Mouse (Mus musculus): ENCODE measurements around the gene Srbd1.

Gene Srbd1

GRCm38 (mm10) chr17:86035146-86035545 is 109.8 kb downstream of the Srbd1 start:
- DNase-seq (ENCODE audit: low read depth) = no peak

- no peak for DNase-seq (ENCODE audit: low read depth)
Measured at GRCm38 (mm10) chr17:86034641-86035040, 110.3 kb downstream of the Srbd1 start.

DNA sequence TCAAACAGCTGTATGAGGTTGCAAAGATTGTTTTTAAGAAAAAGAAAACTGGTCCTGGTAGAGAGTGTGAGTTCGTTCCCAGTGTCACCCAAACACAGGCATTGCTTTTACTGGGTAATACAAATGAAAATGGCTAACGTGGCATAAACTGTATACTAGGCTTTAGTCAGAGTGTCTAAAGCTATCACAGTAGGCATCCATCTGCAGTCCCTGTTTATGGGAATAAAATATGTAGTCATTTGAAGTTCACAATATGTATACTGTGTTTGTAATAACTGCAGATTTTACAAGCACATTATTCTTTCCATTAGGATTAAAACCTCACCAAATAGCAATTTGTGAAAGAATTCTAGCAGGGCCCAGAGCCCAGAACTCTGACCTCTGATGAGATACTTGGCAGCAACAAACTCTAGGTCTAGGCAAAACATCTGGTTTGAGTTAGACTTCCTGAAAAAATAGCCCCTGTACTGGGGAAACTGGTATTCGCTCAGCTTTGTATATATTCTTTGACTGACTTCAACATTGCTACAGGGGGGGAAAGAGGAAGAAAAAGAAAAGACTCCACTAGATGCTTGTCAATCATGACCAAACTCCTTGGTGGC is 112.8 kb downstream of the Srbd1 start:
- no peak for DNase-seq (ENCODE audit: low read depth)

GRCm38 (mm10) chr17:86030016-86030415 is 115.0 kb downstream of the Srbd1 start:
- no peak for DNase-seq (ENCODE audit: low read depth)

- no peak for DNase-seq (ENCODE audit: low read depth)
Measured at GRCm38 (mm10) chr17:86029175-86029574, 115.8 kb downstream of the Srbd1 start.

DNA sequence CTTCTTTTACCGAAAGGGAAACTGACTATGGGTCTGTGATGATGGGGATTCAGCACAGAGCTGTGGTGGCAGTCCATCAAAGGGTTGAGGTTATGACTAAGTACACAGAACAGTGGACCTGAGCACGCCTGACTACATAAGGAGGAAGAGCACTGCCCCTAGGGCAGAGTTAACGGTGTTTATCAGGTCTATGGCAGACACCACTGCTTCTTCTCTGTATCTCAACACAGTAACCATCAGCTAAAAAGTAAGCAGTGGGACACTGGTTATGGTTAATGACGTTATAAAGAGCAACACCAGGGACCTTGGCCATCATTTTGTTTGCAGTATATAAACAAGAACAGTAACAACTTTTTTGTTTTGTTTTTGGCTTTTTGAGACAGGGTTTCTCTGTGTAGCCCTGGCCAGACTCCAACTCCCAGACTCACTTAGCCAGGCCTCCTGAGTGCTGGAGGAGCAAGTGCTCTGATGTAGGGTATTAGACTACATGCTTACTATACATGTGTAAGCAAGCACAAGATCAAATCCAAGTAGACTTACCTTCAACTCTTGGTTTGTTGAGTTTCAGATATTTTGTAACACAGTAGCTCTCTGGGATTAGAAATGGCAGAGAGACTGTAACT is 117.3 kb downstream of the Srbd1 start:
- DNase-seq (ENCODE audit: low read depth) = no peak

DNA sequence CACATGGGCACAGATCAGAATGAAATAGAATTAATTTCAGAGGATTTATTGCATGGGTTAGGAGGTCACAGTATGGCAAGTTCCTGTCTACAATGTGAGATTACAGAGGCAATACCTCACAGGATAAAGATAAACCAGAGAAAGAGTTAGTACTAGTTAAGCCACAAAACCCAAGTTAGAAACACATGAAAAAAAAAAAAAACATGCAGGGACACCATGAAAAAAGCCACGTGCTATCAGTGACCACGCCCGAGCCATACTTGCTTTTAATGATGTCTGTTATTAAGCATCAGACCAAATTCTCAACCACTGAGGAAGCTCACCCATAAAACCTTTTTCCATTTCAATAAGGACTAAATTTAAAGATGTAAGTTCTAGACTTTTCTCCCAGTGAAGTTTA is 120.4 kb downstream of the Srbd1 start:
- no peak for DNase-seq (ENCODE audit: low read depth)

DNA sequence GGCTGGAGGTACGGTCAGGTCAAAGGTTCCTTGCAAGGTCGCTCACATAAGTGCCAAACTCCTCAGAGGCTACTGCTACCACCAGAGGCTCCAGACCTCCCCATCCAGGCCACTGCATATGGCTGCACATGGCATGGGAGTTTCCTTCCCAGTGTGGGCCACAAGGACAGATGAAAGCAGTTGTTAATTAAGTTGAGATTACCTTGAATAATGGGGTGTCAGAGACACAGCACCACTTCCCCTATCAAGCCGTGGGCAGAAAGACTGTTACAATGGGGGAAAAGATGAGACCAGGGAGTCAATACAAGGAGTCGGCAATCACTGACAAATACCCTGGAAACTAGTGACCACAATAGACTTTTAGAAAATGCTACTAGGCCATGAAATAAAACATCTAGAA is 122.6 kb downstream of the Srbd1 start:
- no peak for DNase-seq (ENCODE audit: low read depth)

- DNase-seq (ENCODE audit: low read depth) = no peak
Measured at GRCm38 (mm10) chr17:86021815-86022214, 123.2 kb downstream of the Srbd1 start.

DNA sequence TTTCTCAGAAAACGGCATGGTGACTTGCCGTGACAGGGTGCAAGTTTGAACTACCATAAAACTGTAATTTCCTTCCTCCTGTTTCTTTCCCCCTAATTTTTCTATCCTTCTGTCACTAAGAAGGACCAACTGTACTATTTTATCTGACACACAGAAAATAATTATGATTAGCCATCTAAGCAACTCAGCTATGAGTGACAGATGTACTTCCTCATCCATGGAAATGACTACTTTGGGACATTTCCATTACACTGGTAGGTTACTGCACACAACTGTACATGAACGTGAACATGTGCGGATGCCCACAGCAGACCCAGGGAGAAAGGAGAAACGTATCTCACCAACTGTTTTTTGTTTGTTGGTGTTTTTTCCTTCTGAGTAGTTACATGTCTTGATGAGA is 123.7 kb downstream of the Srbd1 start:
- no peak for DNase-seq (ENCODE audit: low read depth)

GRCm38 (mm10) chr17:86019793-86020192 is 125.2 kb downstream of the Srbd1 start:
- no peak for DNase-seq (ENCODE audit: low read depth)

DNA sequence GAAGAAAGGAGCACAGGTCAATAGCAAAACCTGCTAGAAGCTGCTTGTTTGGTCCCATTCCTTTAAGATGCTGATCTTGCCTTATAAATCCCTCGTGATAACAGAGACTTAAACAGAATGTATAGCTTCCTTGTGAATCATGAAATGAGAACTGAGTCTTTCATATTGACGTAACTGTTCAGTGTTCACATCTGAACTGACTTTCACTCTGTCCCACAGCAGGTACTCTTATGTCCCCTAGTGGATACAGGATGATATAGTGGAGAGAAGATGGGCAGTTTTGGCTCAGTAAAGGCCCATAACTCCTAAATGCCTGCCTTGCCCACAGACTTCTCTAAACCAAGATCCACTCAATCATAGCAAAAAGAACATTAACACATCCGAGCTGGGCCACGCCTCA is 130.7 kb downstream of the Srbd1 start:
- DNase-seq (ENCODE audit: low read depth) = no peak

DNA sequence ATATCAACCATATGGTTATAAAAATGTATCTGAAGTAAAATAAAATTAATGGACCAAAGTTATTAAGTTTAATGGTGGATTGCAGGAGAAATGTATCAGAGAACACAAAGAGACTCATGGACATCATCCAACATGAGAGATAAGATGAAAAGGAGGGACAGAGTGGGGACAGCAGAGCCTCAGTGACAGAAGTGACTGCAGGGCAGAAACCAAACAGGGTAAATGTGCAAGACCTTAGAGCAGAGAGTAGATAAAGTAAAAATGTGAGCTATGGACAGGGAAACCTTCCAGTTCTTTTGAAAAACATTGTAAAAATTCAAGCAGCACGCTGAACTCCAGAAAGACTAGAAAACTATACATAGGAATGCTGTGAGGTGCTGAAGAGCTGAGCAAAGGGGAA is 132.4 kb downstream of the Srbd1 start:
- DNase-seq (ENCODE audit: low read depth) = no peak

DNA sequence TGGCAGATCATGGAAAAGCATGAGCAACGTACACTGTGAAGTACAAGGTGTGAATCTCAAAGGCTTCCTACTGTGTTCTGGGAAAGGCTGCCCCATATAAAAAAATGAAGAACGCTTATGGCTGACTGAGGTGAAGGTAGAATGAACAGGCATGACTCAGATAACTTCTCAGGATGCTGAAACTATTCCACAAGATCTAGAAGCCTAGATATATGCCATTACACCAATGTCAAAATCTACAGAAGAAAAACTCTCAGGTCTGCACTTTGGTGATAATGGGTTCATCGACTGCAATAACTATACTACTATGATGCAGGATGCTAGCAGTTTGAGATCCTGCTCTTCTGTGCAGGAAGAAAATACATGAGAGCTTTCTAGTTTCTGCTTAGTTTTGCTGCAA is 133.1 kb downstream of the Srbd1 start:
- no peak for DNase-seq (ENCODE audit: low read depth)

DNA sequence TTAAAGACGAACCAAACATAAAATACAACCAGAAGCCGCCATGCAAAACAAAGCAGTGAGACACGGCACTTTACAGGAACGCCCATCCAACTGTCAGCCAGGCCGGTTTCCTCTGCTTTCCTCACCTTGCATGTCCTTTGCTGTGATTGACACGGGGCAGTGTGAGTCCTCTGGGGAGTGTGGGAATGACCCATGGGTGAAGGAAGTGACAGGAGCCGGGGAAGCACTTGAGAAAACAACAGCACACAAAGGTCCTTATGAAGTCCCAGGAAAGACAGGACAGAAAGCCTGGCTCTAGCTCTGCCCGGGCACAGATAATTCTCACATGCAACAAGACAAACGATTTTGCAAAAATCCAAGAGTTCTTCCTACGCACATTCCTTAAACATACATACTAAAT is 136.6 kb downstream of the Srbd1 start:
- DNase-seq (ENCODE audit: low read depth) = no peak

DNA sequence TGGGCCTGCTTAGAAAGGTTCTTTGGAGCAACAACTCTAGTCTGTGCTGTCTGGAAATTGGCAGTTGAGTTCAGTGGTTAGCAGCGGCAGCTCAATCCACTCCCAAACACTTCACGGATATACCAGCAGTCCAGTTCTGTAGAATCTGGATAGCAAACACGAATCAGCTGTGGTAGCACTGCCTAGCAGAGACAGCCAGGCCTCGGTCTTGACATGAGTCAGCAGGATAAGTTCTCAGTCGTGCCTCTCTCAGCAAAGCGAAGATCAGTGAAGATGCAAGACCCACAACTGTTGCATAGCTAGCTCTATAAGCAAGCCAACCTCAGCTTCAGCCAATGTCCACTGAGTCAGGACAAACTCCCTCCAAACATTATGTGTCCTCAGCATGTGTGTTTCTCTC is 142.9 kb downstream of the Srbd1 start:
- DNase-seq (ENCODE audit: low read depth) = no peak

DNA sequence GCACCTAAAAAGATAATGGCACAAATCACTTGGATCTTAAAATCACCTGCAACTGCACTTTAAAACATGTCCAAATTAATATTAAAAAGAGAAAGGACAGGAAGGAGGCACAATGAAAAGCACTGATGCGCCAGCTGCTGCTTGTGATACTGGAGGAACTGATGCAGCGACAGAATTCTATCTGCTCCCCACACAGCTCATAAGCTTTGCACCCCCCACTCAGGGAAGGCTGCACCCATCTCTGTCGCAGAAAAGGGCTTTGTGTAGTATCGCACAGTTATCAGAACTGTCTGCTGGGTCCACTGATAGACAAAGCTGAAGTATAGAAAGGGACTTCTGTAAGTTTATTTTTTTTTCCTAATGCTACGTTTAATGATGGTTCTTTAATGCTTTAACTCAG is 143.3 kb downstream of the Srbd1 start:
- DNase-seq (ENCODE audit: low read depth) = no peak

GRCm38 (mm10) chr17:85995727-85996126 is 149.2 kb downstream of the Srbd1 start:
- no peak for DNase-seq (ENCODE audit: low read depth)

DNA sequence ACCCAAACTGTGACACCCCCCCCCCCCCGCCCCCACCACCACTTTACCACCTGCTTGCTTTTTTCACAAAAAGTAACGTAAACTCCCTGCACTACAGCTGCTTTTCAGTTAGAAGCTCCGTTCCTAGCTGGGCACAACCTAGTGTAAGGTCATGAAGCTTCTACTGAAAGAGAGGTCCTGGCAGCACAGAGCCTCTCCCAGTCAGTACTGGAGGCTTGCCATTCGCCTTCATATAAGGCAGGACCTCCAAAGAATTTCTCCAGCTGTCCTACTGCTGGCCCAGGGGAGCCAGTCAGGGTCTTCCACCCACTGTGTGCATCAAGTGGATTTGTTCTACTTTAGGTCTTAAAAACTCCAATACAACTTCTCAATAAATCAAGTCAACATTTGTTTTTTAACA is 149.9 kb downstream of the Srbd1 start:
- no peak for DNase-seq (ENCODE audit: low read depth)

DNA sequence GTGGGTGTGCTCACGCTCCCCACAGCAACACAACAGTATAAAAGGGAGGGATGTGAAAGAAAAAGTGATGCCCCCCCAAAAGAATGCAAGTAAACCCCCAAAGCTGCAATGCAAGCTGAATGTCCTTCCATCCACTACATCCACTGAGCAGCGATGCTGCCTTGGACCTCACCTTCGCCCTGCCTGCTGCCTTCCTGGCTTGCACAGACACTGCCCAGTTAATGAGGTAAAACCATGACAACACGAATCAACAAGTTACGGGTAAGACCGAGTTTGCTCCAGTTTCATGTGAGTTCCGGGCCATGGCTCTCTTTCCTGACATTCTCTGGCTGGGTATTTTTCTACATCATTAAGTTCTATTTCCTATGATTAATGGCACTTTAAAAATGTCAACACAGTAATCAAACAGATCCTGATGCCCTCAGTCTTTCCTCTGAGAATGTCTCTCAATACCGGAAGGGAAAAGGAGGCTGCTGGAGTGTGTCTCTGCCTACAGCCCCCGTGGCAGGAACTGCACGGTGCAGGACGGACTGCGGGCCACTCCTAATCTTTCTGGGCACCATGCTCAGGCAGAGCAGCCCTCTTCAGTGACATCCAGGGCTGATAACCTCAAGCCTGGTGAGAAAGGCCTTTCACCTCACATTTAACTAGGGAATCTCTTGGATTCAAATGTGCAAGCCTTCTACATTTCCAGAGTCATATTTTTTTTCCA is 155.8 kb downstream of the Srbd1 start:
- no peak for DNase-seq (ENCODE audit: low read depth)

GRCm38 (mm10) chr17:85987531-85987930 is 157.4 kb downstream of the Srbd1 start:
- no peak for DNase-seq (ENCODE audit: low read depth)

DNA sequence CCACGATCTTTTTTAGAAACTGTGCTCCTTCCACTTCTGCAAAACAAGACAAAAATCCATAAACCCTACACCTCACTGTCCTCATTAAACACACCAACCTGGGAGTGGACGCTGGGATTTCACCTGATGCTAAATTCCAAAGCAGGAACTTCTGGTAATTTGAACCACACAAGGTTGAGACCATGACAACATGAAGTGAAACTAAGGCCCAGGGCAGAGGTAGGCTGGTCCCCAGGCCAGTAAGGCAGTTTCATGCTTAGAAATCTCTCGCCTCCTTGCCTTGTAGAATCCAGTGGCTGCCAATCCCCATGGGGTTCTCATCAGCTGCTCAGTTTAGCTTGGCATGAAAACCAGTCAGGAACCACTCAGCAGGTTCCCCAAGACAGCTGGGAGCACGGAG is 158.4 kb downstream of the Srbd1 start:
- DNase-seq (ENCODE audit: low read depth) = no peak

GRCm38 (mm10) chr17:85986181-85986580 is 158.8 kb downstream of the Srbd1 start:
- no peak for DNase-seq (ENCODE audit: low read depth)

- DNase-seq (ENCODE audit: low read depth) = no peak
Measured at GRCm38 (mm10) chr17:85985131-85985530, 159.8 kb downstream of the Srbd1 start.

All from c-Kit-positive CD71-positive TER-119-negative erythroid progenitor cells, embryonic 14.5 days (primary cell).